Mouse (Mus musculus): Measurements from ENCODE around the gene Ccdc83. TPM values are rescaled to one million over a fixed set of nuclear protein-coding genes. Genes with fewer than 3 reads are reported as not detected.
"Not testable (repeated sequence)": the region's sequence is repeated elsewhere in the genome, so short reads cannot be mapped to it uniquely, and the experiment has no call there.

Ccdc83 gene
- polyA plus RNA-seq, 1 experiment from 2014 or later: not detected

DNA sequence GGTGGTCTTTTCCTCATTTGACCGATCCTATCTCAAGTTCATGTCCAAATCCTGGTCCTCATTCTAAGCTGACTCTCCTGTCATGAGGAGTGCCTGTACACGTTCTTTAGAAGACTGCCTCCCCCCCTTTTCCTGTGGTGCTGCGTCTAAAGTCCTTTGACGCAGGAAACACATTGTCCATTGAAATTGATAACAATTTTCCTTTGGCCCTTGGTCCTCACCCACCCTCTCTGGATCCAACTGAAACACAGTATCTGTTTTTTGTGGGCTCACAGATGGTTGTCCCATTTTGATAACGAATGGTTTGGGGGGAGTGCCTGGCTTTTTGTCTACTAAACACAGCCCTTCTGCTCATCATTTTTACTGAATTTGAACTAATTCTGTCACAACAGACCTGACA lies 21.9 kb downstream of the Ccdc83 start:
- 79% methylated on average over 5 of the region's 5 CpGs for WGBS
- Histone ChIP-seq H3K36me3 (no peaks in the 10 kb centered on the region), H3K4me1 (replicated peaks) (no peaks in the 10 kb centered on the region), H3K4me3 (no peak overlapping the region), H3K27me3 (no peaks in the 10 kb centered on the region), H3K9me3 (no peaks in the 10 kb centered on the region), H3K9ac (no peak overlapping the region), H3K27ac (replicated peaks) (no peak overlapping the region), H3K4me2 (no peak overlapping the region)
- ATAC-seq (ENCODE audit: low read depth): no peak

DNA sequence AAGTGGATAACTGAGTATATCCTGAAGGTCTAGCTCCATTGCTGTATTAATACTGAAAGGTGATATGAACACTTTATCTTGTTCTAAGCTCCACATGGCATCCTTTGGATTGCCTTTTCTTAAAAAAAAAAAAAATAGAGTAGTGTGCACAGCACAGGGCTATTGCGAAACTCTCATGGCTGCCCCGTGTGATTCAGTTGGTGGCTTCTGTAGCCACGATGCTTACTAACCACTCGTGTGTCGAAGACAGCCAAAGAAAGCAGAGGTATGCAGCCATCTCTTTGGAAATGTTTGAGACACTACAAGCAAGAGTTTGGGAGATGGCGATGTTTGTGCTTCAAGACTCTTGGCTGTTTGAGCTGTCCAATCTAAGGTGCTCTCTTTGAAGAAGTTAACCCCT lies 22.4 kb downstream of the Ccdc83 start:
- no peak overlapping the region for H3K9ac ChIP-seq
- H3K4me2 ChIP-seq: no peak overlapping the region
- H3K4me3 ChIP-seq: no peak overlapping the region
- no peaks in the 10 kb centered on the region for H3K9me3 ChIP-seq
- no peak for ATAC-seq (ENCODE audit: low read depth)
- H3K36me3 ChIP-seq: no peaks in the 10 kb centered on the region
- no peaks in the 10 kb centered on the region for H3K27me3 ChIP-seq
- H3K27ac ChIP-seq (replicated peaks): no peak overlapping the region
- no peaks in the 10 kb centered on the region for H3K4me1 ChIP-seq (replicated peaks)
- WGBS: 90% methylated on average over 6 of the region's 6 CpGs

DNA sequence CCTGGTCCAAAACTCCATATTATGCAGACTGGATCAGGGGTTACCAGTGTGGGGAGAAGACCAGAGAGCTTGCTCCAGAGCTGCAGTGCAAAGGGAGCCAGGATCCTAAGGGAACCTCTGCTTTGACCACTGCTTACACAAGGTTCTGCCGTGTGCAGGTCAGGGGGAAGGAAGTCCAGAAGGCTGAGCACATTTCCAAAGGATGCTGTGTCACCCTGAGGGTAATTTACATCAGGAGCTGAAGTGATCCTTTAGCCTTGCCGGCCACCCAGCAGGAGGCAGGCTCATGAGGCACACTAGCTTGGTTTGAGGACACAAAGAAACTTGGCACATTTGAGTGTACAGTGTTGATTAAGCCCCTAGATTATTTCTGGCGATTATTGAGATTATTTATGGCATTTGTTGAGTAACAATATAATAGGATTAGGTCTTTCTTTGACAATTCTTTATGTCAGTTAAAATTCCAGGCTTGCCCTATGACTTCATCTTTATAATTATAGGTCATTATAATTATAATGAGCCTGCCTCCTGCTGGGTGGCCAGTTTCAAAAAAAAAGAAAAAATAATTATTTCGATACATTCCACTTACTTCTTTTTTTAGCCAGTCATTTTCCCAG lies 29.2 kb downstream of the Ccdc83 start:
- Histone ChIP-seq H3K9me3 (no peaks in the 10 kb centered on the region), H3K4me1 (replicated peaks) (no peaks in the 10 kb centered on the region; the same call in 1 of the 2 replicates), H3K4me3 (no peak overlapping the region), H3K9ac (no peak overlapping the region), H3K4me2 (no peak overlapping the region), H3K27ac (replicated peaks) (no peak overlapping the region), H3K27me3 (no peaks in the 10 kb centered on the region), H3K36me3 (no peaks in the 10 kb centered on the region)
- no peak for ATAC-seq (ENCODE audit: low read depth)
- WGBS: 43% methylated on average over 4 of the region's 4 CpGs

DNA sequence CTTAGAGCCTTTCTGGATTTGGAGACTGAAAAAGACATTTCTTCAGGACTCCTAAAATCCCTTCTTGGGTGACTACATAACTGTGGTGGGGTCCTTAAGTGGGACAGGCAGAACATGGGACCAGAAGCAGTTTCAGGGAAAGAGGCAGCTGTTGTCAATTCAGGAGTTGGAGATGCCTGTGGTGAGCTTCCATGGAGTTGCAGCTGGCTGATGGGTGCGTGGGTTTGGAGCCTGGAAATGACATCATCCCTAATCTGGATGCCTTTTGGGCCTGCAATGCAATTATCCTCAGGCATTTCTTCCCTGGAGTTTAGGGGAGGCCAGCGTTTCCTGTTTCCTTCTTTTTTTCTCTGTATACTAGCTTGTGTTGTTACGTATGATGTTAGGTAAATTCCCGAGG lies 31.7 kb downstream of the Ccdc83 start:
- H3K4me2 ChIP-seq: no peak overlapping the region
- WGBS: 66% methylated on average over 4 of the region's 4 CpGs
- no peak for ATAC-seq (ENCODE audit: low read depth)
- no peaks in the 10 kb centered on the region for H3K27me3 ChIP-seq
- no peak overlapping the region for H3K27ac ChIP-seq (replicated peaks)
- H3K36me3 ChIP-seq: no peaks in the 10 kb centered on the region
- H3K4me3 ChIP-seq: no peak overlapping the region
- H3K4me1 ChIP-seq (replicated peaks): no peaks in the 10 kb centered on the region; the same call in 1 of the 2 replicates
- no peaks in the 10 kb centered on the region for H3K9me3 ChIP-seq
- no peak overlapping the region for H3K9ac ChIP-seq

DNA sequence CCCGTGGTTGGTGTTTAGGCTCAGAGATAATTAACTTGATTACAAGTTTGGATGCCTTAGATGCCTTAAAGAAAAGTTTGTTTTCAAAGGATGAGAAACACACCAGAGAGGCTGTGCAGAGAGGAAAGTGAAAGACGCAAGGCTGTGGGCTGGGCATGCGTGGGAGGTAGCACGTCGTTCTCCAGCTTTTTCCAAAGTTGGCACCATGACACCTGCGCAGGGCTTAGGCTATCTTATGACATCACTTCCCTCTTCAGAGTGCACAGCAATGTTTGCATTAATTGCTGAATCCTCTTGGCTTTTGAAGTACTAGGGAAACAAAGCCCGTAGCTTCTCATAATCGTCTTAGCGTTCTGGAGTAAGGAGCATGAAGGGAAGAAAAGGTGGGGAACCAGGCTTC lies 34.1 kb downstream of the Ccdc83 start:
- no peaks in the 10 kb centered on the region; the same call in 1 of the 2 replicates for H3K4me1 ChIP-seq (replicated peaks)
- no peak for ATAC-seq (ENCODE audit: low read depth)
- H3K27ac ChIP-seq (replicated peaks): no peak overlapping the region
- no peak overlapping the region for H3K4me3 ChIP-seq
- H3K27me3 ChIP-seq: no peaks in the 10 kb centered on the region
- 89% methylated on average over 9 of the region's 9 CpGs for WGBS
- H3K4me2 ChIP-seq: no peak overlapping the region
- H3K9me3 ChIP-seq: no peaks in the 10 kb centered on the region
- H3K36me3 ChIP-seq: no peaks in the 10 kb centered on the region
- no peak overlapping the region for H3K9ac ChIP-seq

DNA sequence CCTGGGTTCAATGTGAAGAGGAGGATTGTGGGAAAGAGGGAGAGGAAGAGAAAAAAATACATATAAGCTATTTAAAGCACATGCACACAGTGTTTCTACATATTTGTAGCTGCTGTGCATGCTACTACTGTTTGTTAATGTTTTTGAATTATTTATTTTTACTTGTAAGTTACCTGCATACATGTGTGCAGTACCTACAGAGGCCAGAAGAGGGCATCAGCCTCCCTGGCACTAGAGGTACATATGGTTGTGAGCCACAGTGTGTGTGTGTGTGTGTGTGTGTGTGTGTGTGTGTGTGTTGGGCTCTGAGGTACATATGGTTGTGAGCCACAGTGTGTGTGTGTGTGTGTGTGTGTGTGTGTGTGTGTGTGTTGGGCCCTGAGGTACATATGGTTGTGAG lies 36.7 kb downstream of the Ccdc83 start:
- not testable (repeated sequence) for H3K9me3 ChIP-seq; H3K27ac ChIP-seq (replicated peaks); H3K4me2 ChIP-seq; H3K9ac ChIP-seq; H3K4me3 ChIP-seq; H3K4me1 ChIP-seq (replicated peaks); H3K36me3 ChIP-seq; H3K27me3 ChIP-seq; ATAC-seq (ENCODE audit: low read depth)

DNA sequence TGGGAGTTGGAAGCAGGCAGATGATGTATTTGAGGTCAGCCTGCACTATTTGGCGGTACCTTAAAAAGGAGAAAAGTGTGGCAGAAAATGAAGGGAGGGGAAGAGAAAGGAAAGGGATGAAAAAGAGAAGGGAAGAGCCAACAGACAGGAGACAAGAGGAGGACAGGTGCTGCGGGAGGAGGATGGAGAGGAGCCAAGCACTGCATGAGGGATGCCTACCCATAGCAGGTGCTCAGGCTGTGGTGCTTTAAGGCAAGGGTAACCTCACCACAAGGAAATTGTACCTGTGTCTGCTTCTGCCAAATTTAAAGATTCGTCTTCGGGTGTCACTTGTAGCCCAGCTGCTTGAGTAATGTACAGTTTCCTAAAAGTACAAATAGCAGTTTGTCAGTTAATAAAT lies 37.5 kb downstream of the Ccdc83 start:
- no peaks in the 10 kb centered on the region for H3K36me3 ChIP-seq
- no peaks in the 10 kb centered on the region for H3K27me3 ChIP-seq
- H3K9ac ChIP-seq: no peak overlapping the region
- no peak overlapping the region for H3K27ac ChIP-seq (replicated peaks)
- WGBS: 87% methylated on average over 4 of the region's 4 CpGs
- H3K4me3 ChIP-seq: no peak overlapping the region
- ATAC-seq (ENCODE audit: low read depth): no peak
- no peaks in the 10 kb centered on the region for H3K9me3 ChIP-seq
- H3K4me1 ChIP-seq (replicated peaks): no peaks in the 10 kb centered on the region
- no peak overlapping the region for H3K4me2 ChIP-seq

DNA sequence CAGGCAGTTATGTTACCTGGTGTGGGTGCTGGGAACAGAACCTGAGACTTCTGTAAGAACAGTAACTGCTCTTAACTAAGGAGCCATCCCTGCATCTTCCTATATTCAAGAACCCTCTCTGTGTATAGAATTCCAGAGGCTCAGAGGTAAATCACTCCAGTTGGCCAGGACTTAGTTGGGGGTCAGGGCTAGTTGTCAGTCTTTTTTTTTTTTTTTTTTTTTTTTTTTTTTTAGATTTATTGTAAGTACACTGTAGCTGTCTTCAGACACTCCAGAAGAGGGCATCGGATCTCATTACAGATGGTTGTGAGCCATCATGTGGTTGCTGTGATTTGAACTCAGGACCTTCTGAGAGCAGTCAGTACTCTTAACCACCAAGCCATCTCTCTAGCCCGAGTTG lies 44.1 kb downstream of the Ccdc83 start:
- ATAC-seq (ENCODE audit: low read depth): no peak
- WGBS: 81% methylated on average over 2 of the region's 2 CpGs
- H3K27me3 ChIP-seq: no peaks in the 10 kb centered on the region

DNA sequence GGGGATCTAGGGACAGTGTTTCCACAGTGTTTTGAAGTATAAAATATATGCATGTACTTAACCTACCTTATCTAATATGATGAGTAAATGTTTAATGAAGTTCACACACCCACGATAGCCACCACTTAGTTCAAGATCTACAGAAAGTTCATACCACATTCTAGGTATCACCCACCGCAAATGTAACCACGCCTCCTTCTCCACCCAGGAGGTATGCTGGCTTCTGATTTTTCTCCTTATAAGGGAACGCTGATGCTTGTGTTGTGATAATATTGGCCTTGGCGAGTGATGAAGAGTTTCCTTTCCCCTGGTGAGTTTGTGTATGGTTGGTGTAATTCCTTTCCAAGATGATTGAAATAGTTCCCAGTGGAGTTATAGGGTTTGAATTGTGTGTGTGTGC lies 47.5 kb downstream of the Ccdc83 start:
- H3K9ac ChIP-seq: no peak overlapping the region
- H3K36me3 ChIP-seq: no peaks in the 10 kb centered on the region
- no peaks in the 10 kb centered on the region for H3K9me3 ChIP-seq
- H3K4me1 ChIP-seq (replicated peaks): no peaks in the 10 kb centered on the region
- no peak overlapping the region for H3K27ac ChIP-seq (replicated peaks)
- no peak overlapping the region for H3K4me2 ChIP-seq
- no peak for ATAC-seq (ENCODE audit: low read depth)
- no peak overlapping the region for H3K4me3 ChIP-seq
- H3K27me3 ChIP-seq: no peaks in the 10 kb centered on the region
- 87% methylated on average over 5 of the region's 5 CpGs for WGBS

More for the DNA sequence above, 44.1 kb downstream of the Ccdc83 start:
- H3K36me3 ChIP-seq: no peaks in the 10 kb centered on the region
- no peak overlapping the region for H3K9ac ChIP-seq
- H3K9me3 ChIP-seq: no peaks in the 10 kb centered on the region
- no peaks in the 10 kb centered on the region for H3K4me1 ChIP-seq (replicated peaks)
- H3K4me2 ChIP-seq: no peak overlapping the region
- H3K27ac ChIP-seq (replicated peaks): no peak overlapping the region
- no peak overlapping the region for H3K4me3 ChIP-seq

DNA sequence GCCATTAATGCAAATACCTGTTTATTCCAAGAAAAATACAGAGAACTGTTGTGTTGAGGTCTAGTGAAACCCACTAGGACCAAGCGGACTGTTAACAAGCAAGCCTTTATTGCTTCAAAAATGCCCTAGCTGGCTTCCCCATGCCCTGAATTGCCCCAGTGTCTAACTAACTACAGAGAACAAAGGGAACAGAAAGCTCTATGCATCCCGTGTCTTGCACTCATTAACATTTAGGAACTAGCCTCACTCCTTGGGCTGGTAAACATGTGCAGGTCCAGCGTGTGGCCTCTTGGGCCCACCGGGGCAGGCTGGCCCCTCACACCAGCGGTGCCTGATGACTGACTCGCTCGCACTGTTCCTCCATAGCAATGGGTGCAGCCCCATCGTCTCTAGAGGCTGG lies 49.1 kb downstream of the Ccdc83 start:
- Histone ChIP-seq H3K9me3 (no peaks in the 10 kb centered on the region), H3K4me2 (no peak overlapping the region), H3K4me3 (no peak overlapping the region), H3K4me1 (replicated peaks) (no peaks in the 10 kb centered on the region), H3K27ac (replicated peaks) (no peak overlapping the region), H3K27me3 (no peaks in the 10 kb centered on the region), H3K36me3 (no peaks in the 10 kb centered on the region), H3K9ac (no peak overlapping the region)
- 54% methylated on average over 8 of the region's 8 CpGs for WGBS
- ATAC-seq (ENCODE audit: low read depth): no peak; the same call in 1 of the 2 replicates

DNA sequence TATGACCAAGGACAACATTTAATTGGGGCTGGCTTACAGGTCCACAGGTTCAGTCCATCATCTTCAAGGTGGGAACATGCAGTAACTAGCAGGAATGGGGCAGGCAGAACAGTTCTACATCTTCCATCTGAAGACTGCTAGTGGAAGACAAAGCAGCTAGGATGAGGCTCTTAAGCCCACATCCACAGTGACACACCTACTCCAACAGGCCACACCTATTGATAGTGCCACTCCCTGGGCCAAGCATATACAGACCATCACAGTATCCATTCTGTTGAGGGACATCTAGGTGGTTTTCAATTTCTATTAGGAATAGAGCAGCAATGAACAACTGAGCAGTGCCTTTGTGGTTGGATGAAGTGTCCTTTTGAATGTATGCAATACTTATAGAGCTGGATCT lies 54.6 kb downstream of the Ccdc83 start:
- Histone ChIP-seq H3K36me3 (peaks cover 34% of the 10 kb centered on the region), H3K9ac (no peak overlapping the region), H3K4me2 (no peak overlapping the region), H3K27ac (replicated peaks) (no peak overlapping the region), H3K9me3 (no peaks in the 10 kb centered on the region), H3K4me3 (no peak overlapping the region), H3K4me1 (replicated peaks) (no peaks in the 10 kb centered on the region; the same call in 1 of the 2 replicates), H3K27me3 (no peaks in the 10 kb centered on the region)
- ATAC-seq (ENCODE audit: low read depth): no peak

DNA sequence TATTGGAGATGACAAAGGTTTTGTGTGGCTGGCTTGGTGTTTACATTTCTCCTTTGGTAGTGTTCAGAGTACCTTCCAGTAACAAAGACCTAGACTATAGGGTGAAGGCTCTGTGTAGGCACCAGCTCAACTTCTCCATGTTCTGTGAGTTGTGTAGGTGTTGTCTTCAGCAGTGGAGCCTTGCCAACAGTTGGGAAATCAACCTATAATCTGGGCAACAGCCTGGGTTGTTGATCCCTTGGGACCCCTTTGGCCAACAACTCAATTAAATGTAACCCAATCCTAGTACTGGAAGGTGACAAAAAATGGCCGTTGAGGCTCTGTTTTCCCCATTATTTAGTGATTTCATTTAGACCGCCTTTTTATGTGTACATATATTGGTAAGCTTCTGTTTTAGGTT lies 55.5 kb downstream of the Ccdc83 start:
- no peak overlapping the region for H3K9ac ChIP-seq
- no peak overlapping the region for H3K4me3 ChIP-seq
- H3K4me1 ChIP-seq (replicated peaks): no peaks in the 10 kb centered on the region; the same call in 1 of the 2 replicates
- H3K4me2 ChIP-seq: no peak overlapping the region
- H3K36me3 ChIP-seq: peaks cover 34% of the 10 kb centered on the region
- no peak overlapping the region for H3K27ac ChIP-seq (replicated peaks)
- no peaks in the 10 kb centered on the region for H3K27me3 ChIP-seq
- ATAC-seq (ENCODE audit: low read depth): no peak
- H3K9me3 ChIP-seq: no peaks in the 10 kb centered on the region
- WGBS: 88% methylated on average over 2 of the region's 2 CpGs

DNA sequence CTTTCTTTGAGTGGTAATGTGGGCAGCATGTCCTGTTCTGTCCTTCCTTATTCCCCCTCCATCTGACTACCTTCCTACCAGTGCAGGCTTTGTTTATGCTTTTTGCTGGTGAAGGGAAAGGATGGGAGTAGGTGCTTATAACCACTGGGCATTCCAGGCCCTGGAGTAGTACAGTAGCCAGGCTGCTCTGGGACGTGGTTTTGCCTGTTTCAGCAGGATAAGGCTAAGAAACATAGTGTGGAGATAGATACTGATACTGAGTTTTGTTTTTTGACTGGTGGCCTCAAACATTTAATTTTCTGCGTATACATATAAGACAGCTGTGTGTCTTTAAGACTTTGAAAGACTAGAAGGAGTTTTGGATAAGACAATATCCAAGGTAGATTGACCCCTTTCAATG lies 61.7 kb downstream of the Ccdc83 start:
- no peaks in the 10 kb centered on the region for H3K9me3 ChIP-seq
- no peak overlapping the region for H3K4me3 ChIP-seq
- H3K36me3 ChIP-seq: peaks cover 30% of the 10 kb centered on the region
- WGBS: 98% methylated on average over 2 of the region's 2 CpGs
- no peaks in the 10 kb centered on the region for H3K27me3 ChIP-seq
- no peak overlapping the region for H3K9ac ChIP-seq
- no peak for ATAC-seq (ENCODE audit: low read depth)
- H3K27ac ChIP-seq (replicated peaks): no peak overlapping the region
- H3K4me2 ChIP-seq: no peak overlapping the region
- H3K4me1 ChIP-seq (replicated peaks): no peaks in the 10 kb centered on the region; the same call in 1 of the 2 replicates
